Mouse (Mus musculus) ovary, postnatal 36 days (tissue): ENCODE results near the gene Gm10842.
"Not testable (repeated sequence)": the region's sequence is repeated elsewhere in the genome, so short reads cannot be mapped to it uniquely, and the experiment has no call there.

Source experiments
- DNase-seq: peaks from one replicate; pipeline ENCODE4 v3.0.0; 2022; ENCODE audit warnings: low spot score, mixed read lengths

Gene Gm10842

DNA sequence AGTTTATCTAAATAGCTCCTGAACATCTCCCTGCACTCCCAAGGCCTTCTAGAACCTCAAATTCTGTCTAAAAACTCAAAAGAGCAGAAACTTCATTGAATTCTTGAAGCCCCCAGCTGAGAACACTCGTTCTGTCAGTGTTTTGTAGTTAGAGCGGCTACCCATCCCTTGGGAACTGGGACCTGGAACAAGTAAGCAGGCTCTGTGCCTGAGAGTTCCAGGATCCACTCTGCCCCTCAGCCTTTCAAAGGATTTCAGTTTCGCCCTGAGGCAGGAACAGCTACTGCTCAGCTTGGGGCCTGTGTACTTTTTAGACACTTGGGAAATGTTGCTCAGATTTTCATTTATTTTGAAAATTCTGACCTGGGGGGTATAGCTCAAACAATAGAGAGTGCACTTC is at the start of gene Gm10842:
Gene Gm10842 (plus strand): TSS at position 301 of the 400 bp plus-strand sequence.
- no peak for DNase-seq

DNA sequence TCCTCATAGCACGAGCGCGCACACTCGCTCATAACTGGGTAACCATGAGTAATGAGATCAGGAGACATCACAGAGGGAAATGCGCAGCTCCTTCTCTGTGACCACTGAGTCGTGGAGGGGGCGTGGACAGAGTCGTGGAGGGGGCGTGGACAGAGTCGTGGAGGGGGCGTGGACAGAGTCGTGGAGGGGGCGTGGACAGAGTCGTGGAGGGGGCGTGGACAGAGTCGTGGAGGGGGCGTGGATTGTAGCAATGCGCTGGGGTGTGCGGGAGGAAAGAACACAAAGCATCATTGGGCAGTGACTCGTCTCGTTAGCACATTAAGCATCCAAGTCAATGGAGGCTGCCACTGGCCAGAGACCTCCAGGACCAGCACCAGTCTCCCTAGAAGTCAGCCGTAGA is 34.2 kb upstream of the Gm10842 start:
- not testable (repeated sequence) for DNase-seq

DNA sequence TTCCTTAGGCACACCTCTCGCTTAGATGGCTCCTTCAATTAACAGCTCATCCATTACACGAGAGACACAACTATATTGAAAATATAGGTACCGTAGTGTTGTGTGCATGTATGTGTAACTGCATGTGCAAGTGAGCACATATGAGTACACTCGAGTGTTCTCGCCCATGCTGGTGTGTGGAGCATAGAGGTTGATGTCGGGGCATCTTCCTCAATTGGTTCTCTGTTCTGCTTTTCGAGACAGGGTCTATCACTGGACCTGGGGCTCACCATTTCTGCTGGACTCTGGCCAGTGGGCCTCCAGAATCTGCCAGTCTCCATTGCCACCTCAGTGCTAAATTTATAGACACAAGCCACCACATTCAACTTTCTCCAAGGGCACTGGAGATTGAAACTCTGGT is 28.9 kb upstream of the Gm10842 start:
- no peak for DNase-seq

DNA sequence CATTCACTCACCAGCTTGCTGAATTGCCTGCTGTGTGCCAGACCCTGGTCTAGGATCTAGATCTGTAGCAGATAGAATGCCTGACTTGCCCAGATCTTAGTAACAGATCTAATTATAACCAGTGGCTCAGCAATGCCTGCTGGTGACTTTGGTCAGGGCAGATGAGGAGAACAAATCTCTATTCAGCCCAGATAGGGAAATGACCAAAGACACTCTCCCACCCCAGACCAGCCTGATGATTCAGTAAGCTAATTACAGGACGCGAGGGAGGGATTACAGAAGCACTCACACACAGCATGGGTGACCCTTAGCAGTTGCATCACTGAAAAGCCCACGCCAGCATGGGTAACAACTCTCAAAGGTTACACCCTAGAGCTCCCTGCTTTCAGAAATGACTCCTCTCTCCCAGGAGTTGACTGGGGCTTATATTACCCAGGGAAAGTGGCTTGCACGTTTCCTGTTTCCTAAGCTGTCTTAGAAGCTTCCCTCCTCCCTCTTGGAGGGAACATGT is 26.1 kb upstream of the Gm10842 start:
- DNase-seq, result no peak

DNA sequence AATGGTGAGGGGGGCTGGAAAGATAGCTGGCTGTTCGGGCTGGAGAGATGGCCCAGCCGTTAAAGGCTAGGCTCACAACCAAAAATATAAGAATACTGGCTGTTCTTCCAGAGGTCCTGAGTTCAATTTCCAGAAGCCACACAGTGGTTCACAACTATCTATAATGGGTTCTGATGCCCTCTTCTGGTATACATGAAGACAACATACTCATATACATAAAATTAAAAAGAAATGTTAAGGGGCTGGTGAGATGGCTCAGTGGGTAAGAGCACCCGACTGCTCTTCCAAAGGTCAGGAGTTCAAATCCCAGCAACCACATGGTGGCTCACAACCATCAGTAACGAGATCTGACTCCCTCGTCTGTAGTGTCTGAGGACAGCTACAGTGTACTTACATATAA is 24.9 kb upstream of the Gm10842 start:
- not testable (repeated sequence) for DNase-seq

DNA sequence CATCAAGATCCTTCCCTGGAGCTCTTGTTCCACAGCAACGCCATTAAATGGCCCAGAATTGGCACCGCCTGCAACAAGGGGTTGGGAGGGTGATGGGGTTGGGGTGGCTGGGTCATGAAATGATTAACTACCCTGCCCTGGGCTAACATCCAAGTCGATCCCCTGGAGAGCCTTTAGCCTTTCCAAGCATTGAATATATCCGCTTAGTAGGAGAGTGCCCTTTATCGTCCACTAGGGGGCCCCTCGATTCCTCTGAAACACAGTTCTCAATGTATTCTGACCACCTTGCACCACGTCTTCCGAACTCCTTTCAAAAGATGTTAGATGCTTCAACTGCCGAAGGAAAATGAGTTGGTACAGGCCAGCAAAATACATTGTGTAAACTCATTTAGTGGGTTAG is 22.7 kb upstream of the Gm10842 start:
- no peak for DNase-seq

DNA sequence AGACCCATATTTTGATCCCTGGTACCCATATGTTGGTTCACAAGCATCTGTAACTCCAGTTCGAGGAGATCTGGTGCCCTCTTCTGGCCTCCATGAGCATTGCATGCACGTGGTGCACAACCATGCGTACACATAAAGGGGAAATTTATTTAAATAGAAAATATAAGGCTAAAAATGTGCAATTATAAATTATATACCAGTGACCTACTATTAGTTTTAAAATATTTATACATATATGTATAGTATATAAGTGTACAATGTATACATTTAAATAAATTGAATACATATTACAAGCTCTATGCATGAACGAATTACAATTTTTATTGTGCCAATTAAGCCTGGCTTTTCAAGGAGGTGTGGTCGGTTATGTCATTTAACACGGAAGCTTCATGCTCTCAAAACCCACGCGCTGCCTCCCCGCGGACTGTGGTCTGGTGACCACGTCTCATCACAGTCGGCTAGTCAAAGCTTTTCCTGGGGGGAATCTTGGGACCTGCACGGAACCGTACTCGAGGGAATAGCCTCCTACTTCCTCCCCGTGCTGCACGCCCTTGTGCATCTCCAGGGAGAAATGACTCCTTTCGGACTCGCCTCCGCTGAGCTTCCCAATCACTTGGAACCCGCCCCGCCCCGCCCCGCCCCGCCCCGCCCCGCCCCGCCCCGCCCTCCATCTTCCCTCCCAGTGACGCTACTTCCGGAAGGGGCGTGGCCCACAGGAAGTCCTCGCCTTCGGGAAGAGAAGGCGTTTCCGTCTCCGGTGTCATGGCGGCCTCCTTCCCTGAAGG is 20.8 kb upstream of the Gm10842 start, which contains the start of gene Mettl2:
Gene Mettl2 (plus strand): TSS at position 691 of the 785 bp plus-strand sequence.
- DNase-seq, result peak; percentile 80

DNA sequence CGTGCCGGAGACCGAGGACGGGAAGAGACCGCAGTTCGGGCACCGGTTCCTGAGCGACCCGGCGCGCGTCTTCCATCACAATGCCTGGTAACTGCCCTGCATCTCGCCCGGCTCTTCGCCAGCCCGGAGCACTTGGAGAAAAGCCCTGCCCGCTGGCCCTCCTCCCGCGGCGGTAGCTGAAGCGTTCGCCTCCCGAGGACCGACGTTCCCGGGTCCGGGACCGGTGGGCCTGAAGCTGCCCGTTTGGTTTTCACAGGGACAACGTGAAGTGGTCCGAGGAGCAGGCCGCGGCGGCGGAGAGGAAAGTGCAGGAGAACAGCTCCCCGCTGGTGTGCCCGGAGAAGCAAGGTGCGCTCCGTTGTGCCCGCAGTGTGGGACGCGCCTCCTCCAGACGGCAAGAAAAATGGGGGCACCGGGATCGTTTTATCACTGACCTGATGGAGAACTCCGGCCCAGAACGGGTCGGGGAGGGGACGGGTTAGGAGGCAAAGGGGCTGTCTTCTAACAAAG is 20.1 kb upstream of the Gm10842 start:
- DNase-seq, result no peak

DNA sequence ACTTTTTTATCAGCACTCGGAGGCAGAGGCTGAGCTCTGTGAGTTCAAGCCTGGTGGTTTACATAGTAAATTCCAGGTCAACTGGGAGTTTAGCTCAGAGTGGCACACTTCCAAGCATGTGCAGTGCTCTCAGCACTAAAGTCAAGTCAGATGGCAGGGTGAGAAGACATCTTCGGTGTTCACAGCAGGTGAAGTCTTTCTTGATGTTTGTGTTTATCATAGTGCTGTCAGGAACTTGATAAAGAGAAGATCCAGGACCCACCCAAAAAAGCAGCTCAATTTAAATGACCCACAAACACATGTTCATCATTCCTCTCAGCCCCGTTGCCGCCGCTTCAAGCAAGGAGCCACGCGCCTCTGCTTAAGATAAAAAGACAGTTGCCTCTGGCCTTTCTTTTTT is 11.0 kb upstream of the Gm10842 start:
- no peak for DNase-seq

DNA sequence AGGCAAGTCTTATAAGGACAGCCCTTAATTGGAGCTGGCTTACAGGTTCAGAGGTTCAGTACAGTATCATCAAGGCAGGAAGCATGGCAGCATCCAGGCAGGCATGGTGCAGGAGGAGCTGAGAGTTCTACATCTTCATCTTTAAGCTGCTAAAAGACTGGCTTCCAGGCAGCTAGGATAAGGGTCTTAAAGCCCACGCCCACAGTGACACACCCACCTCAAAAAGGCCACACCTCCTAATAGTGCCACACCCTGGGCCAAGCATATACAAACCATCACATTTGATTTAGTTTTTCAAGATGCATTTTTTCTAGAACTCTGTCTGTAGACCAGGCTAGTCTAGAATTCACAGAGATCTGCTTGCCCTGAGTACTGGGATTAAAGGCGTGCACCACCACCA is 9.4 kb upstream of the Gm10842 start:
- DNase-seq, result not testable (repeated sequence)

DNA sequence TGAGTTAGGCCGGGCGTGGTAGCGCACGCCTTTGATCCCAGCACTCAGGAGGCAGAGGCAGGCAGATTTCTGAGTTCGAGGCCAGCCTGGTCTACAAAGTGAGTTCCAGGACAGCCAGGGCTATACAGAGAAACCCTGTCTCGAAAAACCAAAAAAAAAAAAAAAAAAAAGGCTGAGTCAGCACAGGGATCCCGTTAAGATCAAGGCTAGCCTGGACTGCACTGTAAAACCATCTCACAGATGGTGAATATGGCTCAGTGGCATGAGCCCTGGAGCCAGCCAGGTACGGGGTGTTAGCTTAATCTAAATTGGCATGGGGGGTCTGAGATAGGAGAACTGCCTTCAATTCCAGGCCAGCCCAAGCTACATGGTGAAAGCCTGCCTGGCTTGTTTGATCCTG is 6.2 kb upstream of the Gm10842 start:
- DNase-seq, result not testable (repeated sequence)

DNA sequence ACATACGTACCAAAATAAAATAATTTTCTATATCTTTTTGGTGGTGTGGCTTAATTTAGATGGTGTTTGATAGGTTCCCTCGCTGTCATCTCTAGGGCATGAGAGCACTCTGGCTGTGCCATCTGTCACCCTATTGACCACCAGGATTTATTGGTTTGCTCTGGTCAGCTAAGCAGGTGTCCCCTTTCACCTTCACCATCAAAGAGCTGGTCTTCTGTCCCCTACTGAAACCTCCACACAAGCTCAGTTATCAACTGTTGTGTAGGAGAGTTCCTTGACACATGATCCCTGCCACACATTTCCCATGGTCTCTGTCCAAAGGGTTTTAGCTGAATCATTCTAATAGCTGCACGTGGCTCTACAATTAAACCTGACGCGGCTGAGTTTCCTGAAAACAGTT is 5.6 kb upstream of the Gm10842 start:
- no peak for DNase-seq

DNA sequence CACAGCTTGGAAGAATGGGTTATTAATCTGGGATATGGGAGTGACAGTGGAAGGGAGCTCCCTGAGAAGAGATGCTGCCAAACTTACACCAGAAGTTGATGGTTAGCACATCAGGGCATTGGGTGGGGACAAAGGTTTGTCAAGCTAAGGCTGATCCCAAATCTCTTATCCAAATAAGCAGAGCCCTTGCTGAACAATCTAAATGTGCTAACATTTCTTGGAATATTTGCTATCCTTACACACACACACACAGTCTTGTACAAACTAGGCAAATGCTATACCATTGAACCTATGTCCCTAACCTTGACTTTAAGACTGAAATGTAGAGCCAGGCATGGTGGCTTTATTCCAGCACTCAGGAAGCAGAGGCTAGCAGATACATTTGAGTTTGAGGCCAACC is 3.1 kb upstream of the Gm10842 start:
- no peak for DNase-seq

DNA sequence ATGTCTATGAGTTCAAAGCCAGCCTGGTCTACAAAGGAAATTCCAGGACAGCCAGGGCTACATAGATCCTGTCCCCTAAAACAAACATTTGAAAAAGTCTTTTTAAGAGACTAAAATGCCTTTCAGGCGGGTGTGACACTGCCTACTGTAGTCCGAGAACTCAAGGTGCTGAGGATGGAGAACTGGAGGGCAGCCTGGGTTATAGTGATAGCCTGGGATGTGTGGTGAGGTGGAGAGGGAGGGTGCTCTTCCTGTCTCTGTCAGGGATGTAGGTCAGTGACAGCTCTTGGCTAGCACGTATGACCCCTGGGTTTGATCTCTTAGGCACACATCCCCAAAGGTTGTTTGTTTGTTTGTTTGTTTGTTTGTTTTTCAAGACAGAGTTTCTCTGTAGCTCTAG is 2.6 kb upstream of the Gm10842 start:
- DNase-seq, result no peak

DNA sequence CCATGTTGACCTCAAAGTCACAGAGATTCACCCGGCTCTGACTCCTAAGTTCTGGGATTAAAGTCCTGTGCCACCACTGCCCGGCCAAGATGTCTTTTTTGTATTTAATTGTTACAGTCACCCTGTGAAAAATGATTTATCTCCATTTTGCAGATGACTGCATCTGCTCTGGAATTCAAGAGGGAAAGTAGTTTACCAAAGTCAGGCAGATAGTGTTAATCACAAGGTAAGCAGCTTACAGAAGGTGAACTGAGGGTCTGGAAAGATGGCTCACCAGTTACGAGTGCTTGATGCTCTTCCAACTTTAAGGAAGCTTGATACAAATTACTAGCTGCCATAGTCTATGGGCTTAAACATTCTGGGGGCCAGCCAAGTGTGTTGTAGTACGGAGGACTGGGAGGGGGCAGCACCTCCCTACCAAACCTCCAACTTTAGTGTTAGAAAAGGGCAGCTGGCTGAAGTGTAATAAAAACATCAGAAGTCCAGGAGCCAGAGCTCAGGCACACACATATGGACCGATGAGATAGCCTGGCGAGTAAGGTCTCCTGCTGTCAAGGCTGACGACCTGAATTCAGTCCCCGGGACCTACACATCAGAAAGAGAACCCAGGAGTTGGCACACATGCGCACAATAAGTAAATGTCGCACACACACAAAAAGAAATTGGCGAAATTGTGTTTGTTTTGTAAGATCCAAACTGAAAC is 2.0 kb upstream of the Gm10842 start:
- no peak for DNase-seq

DNA sequence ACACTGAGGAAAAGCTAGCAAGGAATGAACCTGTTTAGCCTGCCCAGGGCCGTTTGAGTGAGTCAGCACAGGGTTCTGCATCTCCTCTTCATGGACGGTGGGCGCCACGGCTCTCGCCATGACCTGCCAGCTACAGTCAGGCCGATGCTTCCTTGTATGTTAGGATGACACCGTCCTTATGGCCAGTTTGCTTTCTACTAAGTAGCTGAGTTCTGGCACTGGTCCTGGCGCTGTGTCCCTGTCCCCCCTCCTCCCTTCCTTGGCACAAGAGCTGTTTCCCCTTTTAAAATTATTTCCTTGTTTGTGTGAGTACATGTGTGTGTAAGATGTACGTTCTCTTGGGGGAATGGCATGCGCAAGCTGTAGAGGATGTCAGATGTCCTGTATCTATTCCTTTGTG is 1.5 kb upstream of the Gm10842 start:
- DNase-seq, result no peak

DNA sequence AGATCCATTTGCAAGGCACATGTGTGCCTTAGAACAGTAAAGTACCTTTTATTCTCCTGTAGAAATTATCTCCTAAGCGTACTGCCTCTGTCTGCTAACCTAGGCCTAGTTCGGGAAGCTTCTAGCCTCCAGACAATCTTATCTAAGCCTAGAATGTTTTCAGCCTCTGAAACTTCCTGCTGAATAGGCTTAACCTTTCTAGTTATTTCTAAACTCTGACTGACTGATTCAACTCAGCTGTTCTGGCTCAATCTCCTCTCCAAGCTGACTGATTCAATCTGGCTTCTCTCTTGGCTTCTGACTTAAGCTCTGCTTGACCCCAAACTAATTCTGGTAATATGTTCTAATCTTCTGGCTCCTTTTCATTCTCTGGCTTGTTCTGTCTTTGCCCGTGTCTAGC is 2.7 kb downstream of the Gm10842 start:
- DNase-seq, result no peak

DNA sequence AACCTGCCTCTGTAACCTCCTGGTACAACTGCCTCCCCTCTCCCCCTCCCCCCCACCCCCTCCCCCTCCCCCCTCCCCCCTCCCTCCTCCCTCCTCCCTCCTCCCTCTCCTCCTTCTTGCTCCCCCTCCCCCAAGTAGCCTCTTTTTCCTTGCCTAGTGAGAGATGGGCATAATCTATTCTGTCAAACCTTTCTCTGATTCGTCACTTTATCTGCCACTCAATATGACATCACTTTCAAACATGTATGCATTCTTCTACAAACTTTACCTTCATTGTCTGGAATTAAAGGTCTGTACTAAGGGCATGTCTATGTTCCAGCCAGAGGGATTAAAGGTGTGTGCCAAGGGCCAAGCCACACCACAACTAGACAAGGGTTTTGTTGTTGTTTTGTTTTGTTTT is 3.1 kb downstream of the Gm10842 start:
- no peak for DNase-seq

DNA sequence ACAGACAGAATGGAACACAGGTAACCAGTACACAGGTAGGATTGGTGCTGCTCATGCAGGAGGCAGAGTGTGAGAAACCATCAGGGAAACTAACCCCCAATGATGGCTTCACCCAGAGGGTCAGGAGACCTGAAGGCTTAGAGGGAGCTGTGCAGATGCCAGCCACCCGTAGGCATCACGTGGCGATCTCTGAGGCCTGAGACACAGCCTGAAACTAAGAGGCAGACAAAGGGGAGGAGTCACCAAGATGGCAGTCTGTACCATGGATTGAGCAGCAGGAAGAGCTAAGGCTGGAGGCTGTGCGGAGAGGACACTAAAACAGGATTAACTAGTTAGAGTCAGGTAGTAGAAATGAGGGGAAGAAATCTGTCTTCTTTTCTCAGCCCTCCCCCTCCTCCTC is 4.0 kb downstream of the Gm10842 start:
- no peak for DNase-seq

DNA sequence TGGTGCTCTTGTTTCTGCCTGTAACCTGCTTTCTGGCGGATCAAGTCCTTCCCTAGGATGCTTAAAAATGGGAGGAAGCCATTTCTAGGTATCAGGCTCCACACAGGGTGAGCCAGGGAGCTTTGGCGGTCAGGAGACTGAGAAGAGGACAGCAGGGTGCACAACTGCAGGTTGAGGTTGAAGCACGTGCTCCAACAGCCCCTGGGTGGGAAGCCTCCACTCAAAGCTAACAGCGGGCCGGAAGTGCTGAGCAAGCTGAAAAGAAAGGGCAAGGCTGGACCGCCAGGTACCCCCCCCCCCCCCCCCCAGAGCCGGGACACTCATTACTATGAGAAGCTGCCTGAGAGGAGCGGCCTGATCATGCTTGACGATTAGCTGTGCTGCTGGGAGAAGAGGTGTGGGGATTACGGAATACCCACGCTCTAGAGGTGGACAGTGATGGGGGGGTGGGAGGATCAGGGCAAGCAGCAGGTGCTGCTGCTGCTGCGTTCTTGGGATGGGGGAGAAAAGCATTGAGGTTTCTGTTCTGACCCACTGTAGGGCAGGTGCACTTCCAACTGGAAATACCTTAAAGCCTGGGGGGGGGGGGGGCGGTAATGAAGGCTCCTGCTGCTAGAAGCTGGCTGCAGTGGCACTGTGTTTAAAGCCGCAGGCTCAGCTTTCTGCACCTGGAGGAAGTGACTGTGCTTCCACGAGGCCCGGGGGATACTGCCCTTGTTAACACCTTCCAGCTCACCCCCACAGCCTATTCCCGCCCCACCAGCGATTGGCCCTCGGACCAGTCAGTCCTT is 4.7 kb downstream of the Gm10842 start:
- no peak for DNase-seq

DNA sequence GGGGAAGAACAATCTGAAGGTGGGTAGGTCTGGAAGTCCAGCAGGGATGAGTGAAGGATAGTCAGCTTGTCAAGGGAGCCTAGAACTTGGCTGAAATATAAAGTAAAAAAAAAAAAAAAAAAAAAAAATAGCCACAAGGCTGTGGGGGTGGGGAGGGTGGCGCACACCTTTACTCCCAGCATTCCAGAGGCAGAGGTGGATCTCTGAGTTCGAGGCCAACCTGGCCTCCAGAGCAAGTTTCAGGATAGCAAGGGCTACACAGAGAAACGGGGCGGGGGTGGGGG is 5.3 kb downstream of the Gm10842 start:
- no peak for DNase-seq

DNA sequence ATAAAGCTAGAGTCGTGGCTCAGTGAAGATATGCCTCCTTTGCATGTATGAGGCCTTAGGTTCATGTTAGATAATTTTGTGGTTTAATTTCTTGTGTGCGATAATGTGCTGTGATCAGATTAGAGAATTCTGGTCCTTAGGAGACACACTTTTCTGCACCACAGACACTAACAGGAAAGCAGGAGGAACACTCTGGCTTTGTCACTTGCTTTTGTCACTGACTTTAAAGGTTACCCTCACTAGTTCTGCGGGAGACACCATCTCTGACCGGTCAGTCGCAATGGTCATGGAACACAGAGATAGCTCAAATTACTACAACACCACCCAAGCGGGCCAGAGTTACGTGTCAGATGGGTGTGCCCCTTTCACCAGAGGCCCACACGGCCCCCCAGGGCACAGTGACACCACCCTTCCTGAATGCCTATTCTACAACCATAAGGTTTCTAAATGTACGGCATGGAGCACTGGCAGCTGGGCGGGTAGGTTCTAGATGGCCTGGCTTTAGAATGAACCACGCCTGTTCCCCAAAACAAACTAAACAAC is 5.7 kb downstream of the Gm10842 start:
- DNase-seq, result no peak
